Mouse (Mus musculus) spleen, adult 12 weeks (tissue): ENCODE measurements around the gene Mcl1.
"Not testable (repeated sequence)": the region's sequence is repeated elsewhere in the genome, so short reads cannot be mapped to it uniquely, and the experiment has no call there.

ENCODE experiments used
- DNase-seq: peaks from one replicate; pipeline ENCODE4 v3.0.0; 2022; ENCODE audit warnings: low spot score

Gene Mcl1

GRCm38 (mm10) chr3:95686492-95687167 lies 28.0 kb downstream of the Mcl1 start:
- DNase-seq: no peak

GRCm38 (mm10) chr3:95687168-95687523 lies 28.6 kb downstream of the Mcl1 start:
- no peak for DNase-seq

DNA sequence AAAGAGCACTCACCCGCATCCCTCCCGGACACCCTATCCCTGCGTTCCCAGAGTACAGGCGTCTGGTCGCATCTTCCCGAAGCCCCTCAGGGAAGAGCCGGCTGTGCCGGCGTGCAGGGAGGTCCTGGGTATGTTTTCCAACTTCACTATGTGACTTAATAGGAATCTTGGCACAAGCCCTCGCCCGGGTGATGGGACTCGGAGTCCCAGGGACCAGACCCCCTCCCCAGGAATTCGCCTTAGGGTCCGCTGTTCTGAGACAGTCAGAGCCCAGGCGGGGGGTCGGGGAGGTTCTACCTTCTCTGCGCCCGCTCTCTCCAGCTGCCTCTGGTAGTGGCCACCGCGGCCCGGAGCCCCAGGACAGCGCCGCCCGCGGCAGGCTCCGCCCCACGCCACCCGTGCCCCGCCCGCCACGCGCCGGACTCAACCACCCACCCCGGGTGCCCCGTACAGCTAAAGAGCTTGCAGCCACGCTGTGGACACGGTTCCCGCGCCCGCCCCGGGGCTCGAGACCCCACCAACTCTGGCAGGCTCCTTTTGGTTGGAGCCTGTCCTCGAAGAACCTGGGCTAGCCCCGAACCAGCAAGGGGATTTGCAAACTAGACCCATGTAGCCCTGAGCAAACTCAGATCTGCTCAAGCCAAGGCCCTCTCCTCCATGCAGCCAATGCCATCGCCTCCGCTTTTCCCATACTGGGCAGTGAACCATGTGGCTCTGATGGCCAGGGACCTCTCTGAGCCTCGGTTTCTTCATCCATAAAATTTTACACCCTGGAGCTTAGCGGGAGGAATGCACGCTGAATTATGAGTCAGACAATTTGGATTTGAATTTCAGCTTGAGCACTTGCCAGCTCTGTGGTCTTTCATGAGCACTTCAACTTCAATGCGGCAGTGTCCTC lies 29.2 kb downstream of the Mcl1 start, which contains the start of gene Adamtsl4:
TSS of gene Adamtsl4 (minus strand) at position 394 of the 898 bp plus-strand sequence.
- DNase-seq: peak; percentile 50

DNA sequence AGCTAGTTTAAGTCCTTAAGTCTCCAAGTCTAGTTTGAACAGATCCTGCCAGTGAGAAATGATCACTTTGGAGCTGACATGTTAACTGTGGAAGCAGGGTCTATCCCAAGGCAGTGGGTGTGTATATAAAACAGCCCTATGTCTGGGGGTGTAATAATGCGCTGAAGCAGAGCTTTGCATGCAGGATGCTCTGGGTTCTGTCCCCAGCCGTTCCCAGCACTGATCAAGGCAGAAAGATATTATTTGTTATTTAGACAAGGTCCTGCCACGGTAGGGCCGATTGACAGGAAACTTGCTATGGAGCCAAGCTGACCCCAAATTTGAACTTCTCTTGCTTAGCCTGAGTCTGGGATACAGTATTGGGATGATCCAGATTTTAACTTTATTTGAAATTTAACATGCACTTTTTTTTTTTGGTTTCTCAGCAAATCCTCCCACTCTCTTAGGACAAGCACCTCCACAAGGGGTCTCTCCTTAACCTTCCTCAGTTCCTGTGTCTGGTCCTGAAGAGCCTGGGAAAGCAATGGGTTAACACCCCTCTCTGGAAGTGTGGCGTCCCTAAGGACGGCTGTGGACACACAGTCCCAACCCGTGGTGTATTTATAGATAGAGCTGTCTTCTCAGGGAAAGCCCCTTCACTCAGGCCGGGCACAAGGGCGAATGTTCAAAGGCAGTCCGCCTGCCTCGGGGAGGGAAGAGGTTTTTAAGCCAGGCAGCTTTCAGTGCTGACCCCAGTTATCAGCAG lies 30.8 kb downstream of the Mcl1 start:
- DNase-seq: no peak

DNA sequence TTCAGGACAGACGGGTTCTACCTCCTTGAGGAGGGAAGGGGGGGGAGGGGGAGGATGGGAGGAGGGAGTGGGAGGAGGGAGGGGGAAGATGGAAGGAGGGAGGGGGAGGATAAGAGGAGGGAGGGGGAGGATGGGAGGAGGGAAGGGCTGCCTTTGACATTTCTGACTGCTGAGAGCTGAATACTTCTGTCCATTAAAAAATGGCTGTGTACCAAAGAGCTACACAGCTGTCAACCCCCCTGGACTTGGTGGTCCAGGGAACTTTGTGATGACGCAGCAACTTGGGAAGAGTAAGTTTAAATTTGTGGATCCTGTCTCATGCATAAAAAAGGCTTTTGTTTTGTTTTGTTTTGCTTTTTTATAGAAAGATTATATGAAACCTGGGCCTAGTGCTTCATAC lies 31.4 kb downstream of the Mcl1 start:
- no peak for DNase-seq

DNA sequence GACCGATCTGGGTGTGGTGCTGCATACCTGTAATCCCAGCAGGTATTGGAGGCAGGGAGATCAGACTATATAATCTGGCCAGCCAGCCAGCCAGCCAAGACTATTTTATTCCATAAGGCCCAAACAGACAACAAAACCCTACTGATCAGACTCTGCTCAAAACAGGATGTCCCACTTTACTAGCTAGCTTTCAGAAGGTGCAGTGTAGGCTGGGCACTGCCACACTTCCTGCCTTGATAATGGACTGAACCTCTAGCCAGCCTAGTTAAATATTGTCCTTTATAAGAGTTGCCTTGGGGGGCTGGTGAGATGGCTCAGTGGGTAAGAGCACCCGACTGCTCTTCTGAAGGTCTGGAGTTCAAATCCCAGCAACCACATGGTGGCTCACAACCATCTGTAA lies 32.0 kb downstream of the Mcl1 start:
- DNase-seq: not testable (repeated sequence)

DNA sequence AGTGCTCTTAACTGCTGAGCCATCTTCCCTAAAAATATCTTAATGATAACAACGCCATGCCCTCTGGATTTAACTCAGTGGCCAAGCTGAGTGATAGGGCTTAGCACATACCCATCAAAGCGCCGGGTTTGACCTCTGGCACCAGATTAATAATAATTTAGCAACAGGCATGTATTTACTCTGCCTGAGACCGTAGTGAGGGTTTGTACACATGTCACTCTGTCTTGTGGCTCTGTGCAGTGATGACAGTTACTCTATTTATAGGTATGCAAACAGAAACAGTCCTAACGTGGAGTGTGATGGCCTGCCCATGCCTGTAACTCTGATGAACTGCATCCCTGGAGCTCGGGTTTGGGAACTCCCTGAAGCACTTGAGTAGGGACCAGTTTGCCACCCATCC lies 34.1 kb downstream of the Mcl1 start:
- DNase-seq: no peak

DNA sequence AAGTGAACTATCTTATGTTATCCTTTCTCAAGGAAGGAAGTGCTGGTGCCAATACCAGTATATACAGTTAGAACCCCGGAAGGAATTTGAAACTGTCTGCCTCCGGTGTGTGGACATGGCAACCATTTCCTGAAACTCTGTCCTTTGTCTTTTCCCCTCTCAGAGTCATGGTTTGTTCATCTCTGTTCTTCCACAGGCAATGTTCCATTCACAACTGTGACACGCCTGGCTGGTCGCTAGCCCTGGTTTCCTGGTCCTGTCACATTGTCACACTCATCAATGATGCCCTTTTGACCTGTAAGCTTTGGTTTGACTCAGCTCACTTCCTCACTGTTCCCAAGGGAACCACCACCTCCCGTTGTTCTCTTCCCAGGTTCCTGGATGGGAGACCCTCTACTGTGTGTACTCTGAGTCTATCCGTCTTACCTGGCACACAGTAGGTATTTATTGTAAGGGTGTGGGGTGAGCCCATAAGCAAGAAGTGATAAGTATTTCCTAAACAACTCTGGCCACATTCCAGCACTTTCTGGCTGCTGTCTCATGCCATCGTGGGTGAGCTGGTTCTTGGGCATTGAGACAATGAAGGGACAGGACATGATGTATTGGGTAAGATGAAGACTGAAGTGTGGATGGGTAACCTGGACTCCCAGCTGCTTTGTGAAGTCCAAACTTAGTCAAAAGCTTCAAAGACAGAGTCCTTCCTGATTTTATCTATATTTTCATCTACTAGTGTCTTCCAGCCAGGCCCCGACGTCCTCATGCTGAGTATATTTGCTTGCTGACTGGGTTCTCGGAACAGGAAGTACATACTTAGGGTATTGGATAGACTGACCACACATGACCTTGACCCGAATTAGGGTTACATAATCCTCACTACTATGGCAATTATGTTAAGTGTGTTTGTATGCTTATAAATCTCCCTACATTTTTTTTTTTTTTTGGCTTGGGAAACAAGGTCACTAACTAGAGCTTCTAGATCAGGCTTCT lies 35.5 kb downstream of the Mcl1 start:
- DNase-seq: no peak

DNA sequence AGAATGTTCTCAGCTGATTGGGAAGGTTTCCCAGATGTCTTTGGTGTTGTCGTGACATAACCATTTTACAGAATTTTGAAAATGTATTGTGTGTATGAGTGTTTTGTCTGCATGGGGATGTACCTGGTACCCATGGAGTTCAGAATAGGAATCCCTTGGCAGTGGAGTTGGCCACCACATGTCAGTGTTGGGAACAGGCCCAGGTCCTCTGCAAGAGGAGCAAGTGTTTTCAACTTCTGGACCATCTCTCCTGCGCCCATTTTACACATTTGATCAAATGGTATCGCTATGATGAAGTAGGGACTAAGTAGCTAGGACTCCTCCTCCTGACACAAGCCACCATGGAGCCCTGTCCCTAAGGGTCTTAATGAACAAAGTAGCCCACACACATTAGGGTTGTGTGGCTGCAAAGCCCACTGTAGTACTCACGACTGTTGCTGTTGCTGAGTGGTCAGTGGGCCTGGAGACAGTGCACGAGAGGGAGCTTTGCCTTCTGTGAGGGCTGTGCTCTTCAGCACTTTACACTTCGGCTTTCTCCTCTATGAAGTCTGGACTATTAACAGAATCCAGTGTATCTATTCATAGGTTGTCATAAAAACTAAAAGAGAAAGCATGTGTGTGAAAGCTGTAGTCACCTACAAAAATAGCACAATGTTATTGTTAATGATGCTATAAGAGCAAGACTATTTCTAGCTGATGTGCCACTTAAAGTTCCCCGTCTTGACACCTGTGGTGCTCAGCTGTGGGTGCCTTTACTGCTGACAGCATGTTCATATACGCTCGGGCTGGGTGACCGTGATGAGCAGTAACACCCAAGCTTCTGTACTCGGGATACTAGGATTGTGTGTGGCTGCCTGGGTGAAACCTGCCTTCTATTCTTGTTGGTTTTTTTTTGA lies 36.5 kb downstream of the Mcl1 start:
- DNase-seq: no peak

DNA sequence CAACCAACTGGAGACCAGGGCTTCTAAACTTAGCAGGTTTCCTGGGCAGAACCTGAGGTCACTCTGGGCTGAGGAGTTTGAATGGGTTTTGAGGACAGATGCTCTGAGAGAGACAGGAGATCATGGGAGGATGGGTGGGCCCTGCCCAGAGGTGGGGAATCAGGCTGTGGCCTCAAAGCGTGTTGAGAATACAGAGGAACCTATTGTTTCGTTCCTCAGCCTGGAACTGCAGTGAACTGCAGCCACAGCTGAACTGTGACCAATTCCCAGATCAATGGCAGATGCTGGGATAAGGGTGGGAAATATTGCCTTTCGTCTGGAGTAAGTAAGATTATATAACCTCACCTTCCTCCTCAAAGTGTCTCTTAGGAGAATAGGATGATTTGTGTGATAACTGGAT lies 37.2 kb downstream of the Mcl1 start:
- DNase-seq: no peak

- DNase-seq: no peak
Observed at GRCm38 (mm10) chr3:95696360-95696759, 37.8 kb downstream of the Mcl1 start.

GRCm38 (mm10) chr3:95698286-95698685 lies 39.7 kb downstream of the Mcl1 start:
- no peak for DNase-seq

GRCm38 (mm10) chr3:95700233-95700681 lies 41.7 kb downstream of the Mcl1 start:
- no peak for DNase-seq

- DNase-seq: no peak
Observed at GRCm38 (mm10) chr3:95701085-95701484, 42.5 kb downstream of the Mcl1 start.

- DNase-seq: no peak
Observed at GRCm38 (mm10) chr3:95701877-95702540, 43.4 kb downstream of the Mcl1 start.

DNA sequence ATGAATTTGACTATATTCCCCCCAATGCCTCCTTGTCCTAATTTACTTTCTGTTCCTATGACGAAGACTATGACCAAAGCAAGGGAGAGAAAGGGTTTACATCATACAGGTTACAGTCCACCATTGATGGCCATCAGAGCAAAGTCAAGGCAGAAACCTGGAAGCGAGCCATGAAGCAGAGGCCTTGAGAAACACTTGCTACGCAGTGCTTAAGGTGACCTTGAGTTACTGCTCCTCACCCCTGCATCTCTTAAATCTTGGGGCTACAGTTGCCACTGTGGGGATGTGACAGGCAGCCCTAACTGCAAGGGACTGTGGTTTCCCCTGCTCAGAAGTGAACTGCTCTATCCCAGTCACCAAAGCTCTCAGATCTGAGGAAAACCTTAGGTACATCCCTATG lies 44.7 kb downstream of the Mcl1 start:
- DNase-seq: no peak

DNA sequence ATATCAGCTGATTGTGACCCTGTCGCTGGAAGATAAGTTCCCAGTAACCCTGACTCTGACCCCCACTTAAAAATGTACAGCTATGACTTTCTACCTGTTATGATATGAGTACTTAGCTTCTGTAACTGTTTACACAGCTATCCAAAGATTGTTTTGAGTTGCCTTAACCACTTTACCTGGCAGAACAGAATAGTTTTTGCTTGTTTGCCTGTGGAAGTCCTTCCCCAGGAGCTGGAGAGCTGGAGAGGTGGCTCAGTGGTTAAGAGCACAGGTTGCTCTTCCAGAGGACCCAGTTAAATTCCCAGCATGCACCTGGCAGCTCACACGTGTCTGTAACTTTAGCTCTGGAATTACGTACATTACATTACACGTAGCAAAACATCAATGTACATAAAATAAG lies 46.0 kb downstream of the Mcl1 start:
- DNase-seq: no peak

DNA sequence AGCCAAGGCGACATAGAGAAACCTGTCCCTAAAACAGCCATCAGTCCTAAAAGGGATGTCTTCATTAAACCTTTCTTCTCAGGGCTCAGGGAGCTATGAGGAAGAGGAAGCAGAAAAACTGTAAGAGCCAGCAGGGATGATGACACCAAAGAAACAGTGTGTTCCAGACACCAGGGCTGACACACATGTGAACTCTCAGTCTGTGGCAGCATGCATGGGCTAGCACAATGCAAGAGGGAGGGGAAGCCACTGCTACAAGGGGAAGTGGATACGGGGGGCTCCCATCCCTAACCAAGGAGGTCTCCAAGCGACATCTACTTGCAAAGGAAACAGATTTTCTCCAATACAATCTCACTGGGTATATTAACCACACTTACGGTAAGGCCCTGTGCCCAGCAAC lies 47.7 kb downstream of the Mcl1 start:
- DNase-seq: no peak

DNA sequence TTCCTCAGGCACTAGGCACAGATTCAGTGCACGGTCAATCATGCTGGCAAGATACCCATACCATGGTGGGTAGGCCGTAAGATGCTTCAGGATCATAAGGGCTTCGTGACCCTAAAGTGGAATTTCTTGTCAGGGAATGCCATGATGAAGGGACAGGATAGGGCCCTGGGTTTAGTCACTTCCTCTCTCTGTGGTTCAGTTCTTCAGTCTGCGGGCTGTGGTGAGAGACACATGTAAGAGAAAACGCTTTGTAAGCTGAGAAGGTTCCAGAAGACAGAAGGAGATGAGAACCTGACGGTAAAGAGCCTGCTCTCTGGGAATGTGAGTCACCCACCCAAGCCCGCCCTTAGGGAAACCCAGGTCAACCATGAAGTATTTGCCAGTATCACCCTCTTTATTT lies 48.9 kb downstream of the Mcl1 start:
- no peak for DNase-seq

GRCm38 (mm10) chr3:95709044-95709443 lies 50.5 kb downstream of the Mcl1 start:
- DNase-seq: no peak
